Mouse (Mus musculus): Measurements from ENCODE around the gene Unc80.

Unc80 gene

GRCm38 (mm10) chr1:66730581-66730980 lies 262.4 kb downstream of the Unc80 start:
- no peak for DNase-seq

All from kidney, adult 11 months (tissue).